Mouse (Mus musculus): ENCODE data around the gene Ankrd17. TPM values are rescaled to one million over a fixed set of nuclear protein-coding genes. Genes with fewer than 3 reads are reported as not detected.

Gene Ankrd17
- 10 to 100 TPM; 60.5 to 65.7 TPM for total RNA-seq (2021)

GRCm38 (mm10) chr5:90366121-90367066, at the start of gene Ankrd17:
TSS of gene Ankrd17 (minus strand) at chr5:90366577.
- intact Hi-C loops (cut with DNase I), result loop anchor here (1.0 to 5.0 kb wide), 2 partner anchors 39 to 143 kb away; no protein-coding TSS in a partner anchor

GRCm38 (mm10) chr5:90414925-90415295, 48.5 kb upstream of the Ankrd17 start:
- no peak for DNase-seq (ENCODE audit: low spot score)
- intact Hi-C loops (cut with DNase I), result no loop called here

More at GRCm38 (mm10) chr5:90366121-90367066, at the start of gene Ankrd17:
- DNase-seq (ENCODE audit: low spot score), result peak; percentile 81

GRCm38 (mm10) chr5:90414142-90414924, 48.0 kb upstream of the Ankrd17 start:
- no peak for DNase-seq (ENCODE audit: low spot score)
- intact Hi-C loops (cut with DNase I), result no loop called here

- intact Hi-C loops (cut with DNase I), result loop anchor here (5.0 kb wide), 2 partner anchors 182 to 247 kb away; no protein-coding TSS in a partner anchor
- DNase-seq (ENCODE audit: low spot score), result no peak
Measured at GRCm38 (mm10) chr5:90405210-90405609, 38.8 kb upstream of the Ankrd17 start.

- DNase-seq (ENCODE audit: low spot score), result no peak
- intact Hi-C loops (cut with DNase I), result no loop called here
Measured at GRCm38 (mm10) chr5:90396817-90397216, 30.4 kb upstream of the Ankrd17 start.

GRCm38 (mm10) chr5:90394322-90394721, 27.9 kb upstream of the Ankrd17 start:
- intact Hi-C loops (cut with DNase I), result no loop called here
- no peak for DNase-seq (ENCODE audit: low spot score)

- DNase-seq (ENCODE audit: low spot score), result no peak
- intact Hi-C loops (cut with DNase I), result no loop called here
Measured at GRCm38 (mm10) chr5:90393764-90394163, 27.4 kb upstream of the Ankrd17 start.

GRCm38 (mm10) chr5:90383080-90383479, 16.7 kb upstream of the Ankrd17 start:
- intact Hi-C loops (cut with DNase I), result no loop called here
- no peak for DNase-seq (ENCODE audit: low spot score)

- no peak for DNase-seq (ENCODE audit: low spot score)
- intact Hi-C loops (cut with DNase I), result no loop called here
Measured at GRCm38 (mm10) chr5:90381458-90381857, 15.1 kb upstream of the Ankrd17 start.

GRCm38 (mm10) chr5:90373708-90374107, 7.3 kb upstream of the Ankrd17 start:
- intact Hi-C loops (cut with DNase I), result no loop called here
- no peak for DNase-seq (ENCODE audit: low spot score)

- DNase-seq (ENCODE audit: low spot score), result no peak
- intact Hi-C loops (cut with DNase I), result no loop called here
Measured at GRCm38 (mm10) chr5:90370401-90370800, 4.0 kb upstream of the Ankrd17 start.

GRCm38 (mm10) chr5:90367067-90367303, 608 bp upstream of the Ankrd17 start, which contains the start of gene Gm9958:
TSS of gene Gm9958 (plus strand) at chr5:90367204.
- no peak for DNase-seq (ENCODE audit: low spot score)
- intact Hi-C loops (cut with DNase I), result loop anchor here (5.0 kb wide), 1 partner anchor 40 kb away; no protein-coding TSS in a partner anchor

- intact Hi-C loops (cut with DNase I), result loop anchor here (5.0 kb wide), 1 partner anchor 38 kb away; no protein-coding TSS in a partner anchor
- peak; percentile 12 for DNase-seq (ENCODE audit: low spot score)
Measured at GRCm38 (mm10) chr5:90365141-90365951, 1.0 kb downstream of the Ankrd17 start.

- peak; percentile 25 for DNase-seq (ENCODE audit: low spot score)
- intact Hi-C loops (cut with DNase I), result loop anchor here (5.0 kb wide), 1 partner anchor 77 kb away; no protein-coding TSS in a partner anchor
Measured at GRCm38 (mm10) chr5:90364526-90364925, 1.9 kb downstream of the Ankrd17 start.

- DNase-seq (ENCODE audit: low spot score), result no peak
- intact Hi-C loops (cut with DNase I), result no loop called here
Measured at GRCm38 (mm10) chr5:90355824-90356223, 10.6 kb downstream of the Ankrd17 start.

GRCm38 (mm10) chr5:90353552-90354317, 12.6 kb downstream of the Ankrd17 start:
- intact Hi-C loops (cut with DNase I), result no loop called here
- DNase-seq (ENCODE audit: low spot score), result no peak

GRCm38 (mm10) chr5:90346877-90347276, 19.5 kb downstream of the Ankrd17 start:
- intact Hi-C loops (cut with DNase I), result no loop called here
- DNase-seq (ENCODE audit: low spot score), result no peak

- DNase-seq (ENCODE audit: low spot score), result no peak
- intact Hi-C loops (cut with DNase I), result loop anchor here (5.0 kb wide), 1 partner anchor 39 kb away; no protein-coding TSS in a partner anchor
Measured at GRCm38 (mm10) chr5:90340847-90341246, 25.5 kb downstream of the Ankrd17 start.

GRCm38 (mm10) chr5:90339953-90340343, 26.4 kb downstream of the Ankrd17 start:
- intact Hi-C loops (cut with DNase I), result loop anchor here (5.0 kb wide), 1 partner anchor 38 kb away; no protein-coding TSS in a partner anchor
- DNase-seq (ENCODE audit: low spot score), result no peak
